Mouse (Mus musculus): ENCODE measurements at regions not wholly inside any gene's neighbourhood (a gene's known extent, or its start where the extent isn't known, plus 50 kb on each side); places are given as distances from the start of the nearest gene placed in this dataset.

DNA sequence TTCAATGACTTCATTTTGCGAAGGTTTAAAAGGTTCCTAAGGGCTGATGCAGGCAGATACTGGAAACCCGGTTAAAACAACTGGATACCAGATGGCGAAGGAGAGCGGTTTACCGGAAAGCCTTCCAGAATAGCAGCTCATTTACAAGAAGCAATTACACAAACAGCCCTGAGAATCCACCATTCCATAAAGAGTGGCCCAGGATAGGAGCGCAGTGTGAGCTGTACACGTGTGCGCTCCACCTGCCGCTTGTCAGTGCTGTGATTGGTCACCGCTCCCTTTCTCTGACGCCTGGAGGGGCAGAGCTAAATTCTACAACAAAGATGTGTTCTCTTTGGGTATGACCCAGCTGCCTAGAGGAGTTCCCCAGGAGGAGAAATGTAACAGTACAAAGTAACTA is 249.5 kb upstream of the Runx1 start:
- DNase-seq (ENCODE audit: low spot score): no peak

DNA sequence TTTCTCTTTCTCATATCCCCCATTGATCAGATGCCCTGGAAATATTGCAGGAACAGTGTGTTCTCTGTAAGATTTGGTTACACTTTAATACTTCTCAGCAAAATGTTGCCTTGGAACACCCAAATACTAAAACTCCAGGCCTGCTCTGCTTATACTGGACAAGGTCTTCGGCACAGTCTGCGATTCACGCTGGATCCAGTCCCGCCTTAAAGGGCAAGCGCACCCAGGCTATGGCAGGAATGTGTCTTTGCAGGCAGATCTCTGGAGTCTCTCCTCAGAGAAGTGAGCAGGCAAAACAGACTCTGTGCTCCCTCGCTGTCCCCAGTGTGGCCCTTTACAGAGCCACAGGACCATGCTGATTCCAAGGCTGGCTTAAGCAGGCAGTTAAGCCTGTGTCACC is 246.2 kb upstream of the Runx1 start:
- DNase-seq (ENCODE audit: low spot score): peak; percentile 68

DNA sequence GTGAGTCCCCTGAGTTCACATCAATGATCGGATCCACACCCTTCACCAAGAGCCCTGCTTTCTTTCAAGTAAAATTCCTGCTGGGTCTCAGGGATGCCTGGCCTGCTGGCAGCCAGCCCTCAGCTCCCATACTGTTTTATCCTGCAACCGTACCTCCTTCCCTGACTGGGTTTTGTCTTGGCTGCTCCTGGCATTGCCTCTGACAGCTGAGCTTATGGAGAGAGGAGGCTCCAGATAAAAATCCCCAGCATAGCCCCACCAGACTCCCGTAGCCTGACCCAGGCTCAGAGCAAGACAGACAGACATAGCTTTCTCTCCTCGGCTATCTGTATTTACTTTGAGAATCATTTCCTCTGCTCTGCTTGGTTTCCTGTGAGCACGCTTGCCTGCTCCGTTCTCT is 245.8 kb upstream of the Runx1 start:
- no peak for DNase-seq (ENCODE audit: low spot score)

DNA sequence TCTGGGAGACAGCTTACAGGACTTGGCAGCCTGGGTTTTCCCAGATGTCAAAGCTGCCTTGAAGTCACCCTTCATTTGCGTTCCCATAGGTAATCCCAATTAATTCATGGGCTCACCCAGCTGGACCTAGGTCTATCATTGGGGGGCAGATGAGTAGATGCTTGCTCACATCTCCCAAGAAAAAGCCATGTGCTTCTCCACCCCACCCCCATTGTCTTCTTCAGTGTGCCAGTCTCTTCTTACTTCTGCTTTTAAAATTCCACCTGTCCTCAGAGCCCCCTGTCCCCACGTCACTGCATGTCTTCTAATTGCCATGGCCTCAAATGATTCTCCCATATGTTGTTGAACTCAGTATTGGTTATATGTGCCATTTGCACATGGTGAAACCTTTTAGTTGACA is 240.9 kb upstream of the Runx1 start:
- DNase-seq (ENCODE audit: low spot score): no peak

DNA sequence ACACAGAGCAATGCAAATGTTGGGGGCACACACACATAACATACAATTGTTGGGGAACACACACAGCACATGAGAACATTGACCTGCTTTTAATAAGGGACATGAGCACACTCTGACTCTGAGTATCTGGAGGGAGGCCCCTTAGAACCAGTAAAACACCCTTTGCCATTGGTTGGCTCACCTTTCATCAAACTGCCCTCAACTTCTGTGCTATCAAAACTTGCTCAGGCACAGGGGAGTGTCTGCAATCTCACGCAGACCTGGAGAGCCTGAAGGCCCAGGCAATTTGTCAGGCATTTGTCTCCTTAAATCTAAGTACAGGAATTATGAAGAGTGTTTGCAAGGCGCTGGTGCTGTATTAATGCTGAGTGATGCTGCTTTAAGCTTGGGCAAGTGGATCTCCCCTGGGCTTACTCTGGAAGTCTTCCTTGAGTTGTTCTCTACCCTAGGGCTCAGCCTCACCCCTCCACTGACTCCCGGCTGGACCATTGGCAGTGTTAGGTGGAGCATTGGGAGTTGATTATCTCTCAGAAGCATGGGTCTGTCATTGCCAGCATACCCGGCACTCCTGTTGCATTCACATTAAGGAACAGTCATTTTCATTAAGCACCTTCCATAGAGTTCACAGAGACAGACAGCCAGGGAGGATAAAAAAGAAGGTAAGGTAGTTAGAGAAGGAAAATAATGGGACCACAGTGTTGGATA is 235.7 kb upstream of the Runx1 start:
- DNase-seq (ENCODE audit: low spot score): no peak

DNA sequence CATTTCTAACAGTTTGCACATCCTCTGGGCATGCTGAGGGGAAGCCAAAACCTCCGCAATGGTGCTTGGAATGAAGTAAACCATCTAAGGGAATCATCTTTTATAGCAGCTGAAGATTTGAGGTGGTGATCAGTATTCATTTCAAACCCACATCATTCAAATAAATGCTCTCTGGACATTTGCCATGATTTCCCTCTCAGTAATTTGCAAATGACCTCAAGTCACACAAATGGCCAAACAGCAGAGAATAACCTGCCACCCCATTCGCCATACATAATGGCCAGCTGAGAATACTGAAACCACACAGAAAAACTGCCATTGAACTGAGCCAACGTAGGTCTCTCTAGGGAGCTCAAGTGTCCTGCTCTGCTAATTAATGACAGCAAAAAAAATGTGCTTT is 230.3 kb upstream of the Runx1 start:
- no peak for DNase-seq (ENCODE audit: low spot score)

DNA sequence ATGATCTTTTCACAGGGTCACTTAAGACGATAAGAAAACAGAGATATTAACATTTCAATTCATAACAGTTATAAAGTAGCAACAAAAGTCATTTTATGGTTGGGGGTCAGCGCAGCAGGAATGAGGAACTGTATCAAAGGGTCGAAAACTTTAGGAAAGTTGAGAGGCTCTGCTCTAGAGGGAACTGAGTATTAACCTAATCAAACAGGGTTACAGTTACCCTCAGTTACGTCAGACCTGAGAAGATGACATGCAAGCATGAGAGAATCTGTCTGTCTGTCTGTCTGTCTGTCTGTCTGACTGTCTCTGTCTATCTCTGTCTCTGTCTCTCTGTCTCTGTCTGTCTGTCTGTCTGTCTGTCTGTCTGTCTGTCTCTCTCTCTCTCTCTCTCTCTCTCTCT is 229.6 kb upstream of the Runx1 start:
- no peak for DNase-seq (ENCODE audit: low spot score)

DNA sequence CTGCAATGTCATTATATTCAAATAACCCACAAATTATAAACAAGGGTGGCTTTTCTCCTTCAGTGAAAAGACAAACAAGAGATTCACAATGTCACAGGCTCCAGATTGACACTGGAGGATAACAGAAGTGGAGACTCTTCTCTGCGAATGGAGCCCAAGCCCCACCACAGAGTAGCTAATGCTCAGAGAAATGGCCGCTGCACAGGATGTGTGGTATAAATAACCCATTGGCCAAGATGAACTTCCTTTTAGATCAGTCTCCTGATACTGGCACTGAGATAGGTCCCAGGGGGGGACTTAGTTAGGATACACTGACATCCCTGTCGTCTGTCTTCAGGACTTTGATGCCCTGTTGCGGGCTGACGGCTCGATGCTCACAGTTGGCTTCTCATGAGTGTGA is 225.3 kb upstream of the Runx1 start:
- no peak for DNase-seq (ENCODE audit: low spot score)

DNA sequence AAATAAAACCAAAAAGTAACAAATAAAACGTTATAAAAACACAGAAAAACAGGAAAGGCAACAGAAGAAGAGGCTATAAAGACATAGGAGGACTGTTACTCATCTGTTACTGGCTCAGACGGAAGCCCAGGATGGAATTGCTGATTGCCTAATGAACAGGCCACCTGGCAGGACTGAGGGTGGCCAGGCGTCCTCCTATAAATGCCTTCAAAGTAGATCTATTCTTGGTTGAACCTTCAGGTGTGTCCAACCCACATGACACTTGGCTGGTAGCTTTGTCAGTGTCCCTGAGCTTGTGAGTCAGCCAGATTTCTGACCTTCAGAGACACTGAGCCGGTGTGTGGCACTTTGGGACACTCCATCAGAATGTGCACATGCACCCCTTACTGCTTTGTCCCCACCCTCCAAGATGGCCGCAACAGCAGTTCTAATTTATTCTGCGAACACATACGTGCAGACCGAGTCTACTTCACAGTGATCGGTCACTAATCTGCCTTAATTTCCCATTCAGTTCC is 222.5 kb upstream of the Runx1 start:
- no peak for DNase-seq (ENCODE audit: low spot score)

DNA sequence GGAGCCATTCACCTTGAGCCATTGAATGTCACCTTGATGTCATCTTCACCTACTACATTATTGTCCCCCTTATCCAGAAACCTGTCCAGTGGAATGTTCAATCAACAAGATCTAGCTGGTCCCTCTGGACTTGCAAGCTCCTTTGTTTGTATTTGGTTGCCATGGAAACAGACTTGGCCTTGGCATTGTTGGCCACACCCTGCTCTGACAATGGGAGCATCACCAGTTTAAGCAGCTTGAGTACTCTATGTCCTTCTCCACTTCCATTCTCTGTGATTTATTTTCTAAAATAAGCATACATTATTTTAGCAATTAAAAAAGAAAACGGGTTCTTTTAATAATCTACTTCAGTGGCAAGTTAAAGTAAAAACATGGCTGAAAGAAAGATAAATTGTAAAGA is 221.6 kb upstream of the Runx1 start:
- DNase-seq (ENCODE audit: low spot score): no peak

DNA sequence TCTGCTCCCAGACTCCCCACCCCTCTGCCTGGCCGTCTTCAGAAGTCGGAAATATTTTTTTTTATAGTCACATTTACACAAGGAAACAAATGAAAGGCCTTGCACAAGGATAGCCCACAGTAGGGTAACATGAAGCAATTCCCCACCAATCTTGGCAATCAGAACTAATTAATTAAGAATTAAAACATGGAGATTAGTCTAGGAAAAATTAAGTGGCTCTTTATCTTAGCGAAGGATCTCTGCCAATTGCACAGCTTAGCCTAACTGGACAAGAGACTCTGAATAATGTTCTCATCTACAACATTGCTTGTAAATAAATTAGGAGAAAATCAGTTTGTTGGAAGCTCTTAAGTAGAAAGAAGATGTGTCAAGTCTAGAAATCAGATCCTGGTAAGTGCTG is 220.3 kb upstream of the Runx1 start:
- no peak for DNase-seq (ENCODE audit: low spot score)

DNA sequence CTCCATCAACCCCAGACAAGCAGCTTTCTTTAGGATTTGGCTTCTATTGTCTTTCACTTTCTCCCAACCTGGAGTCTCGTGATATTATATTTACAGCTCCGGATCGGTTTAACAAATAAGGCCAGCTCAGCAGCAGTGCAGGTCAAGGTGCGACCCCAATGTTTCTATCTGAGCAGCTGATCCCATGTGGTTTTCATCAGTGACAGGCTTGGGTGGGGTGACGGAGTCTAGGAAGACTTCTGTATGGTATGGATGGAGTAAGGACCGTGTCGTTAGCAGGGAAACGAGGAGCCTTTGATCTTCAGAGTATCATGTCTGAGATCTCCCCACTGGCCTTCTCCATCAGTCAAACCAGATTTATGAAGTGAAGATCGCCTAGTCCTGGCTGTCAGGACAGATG is 217.4 kb upstream of the Runx1 start:
- DNase-seq (ENCODE audit: low spot score): no peak

DNA sequence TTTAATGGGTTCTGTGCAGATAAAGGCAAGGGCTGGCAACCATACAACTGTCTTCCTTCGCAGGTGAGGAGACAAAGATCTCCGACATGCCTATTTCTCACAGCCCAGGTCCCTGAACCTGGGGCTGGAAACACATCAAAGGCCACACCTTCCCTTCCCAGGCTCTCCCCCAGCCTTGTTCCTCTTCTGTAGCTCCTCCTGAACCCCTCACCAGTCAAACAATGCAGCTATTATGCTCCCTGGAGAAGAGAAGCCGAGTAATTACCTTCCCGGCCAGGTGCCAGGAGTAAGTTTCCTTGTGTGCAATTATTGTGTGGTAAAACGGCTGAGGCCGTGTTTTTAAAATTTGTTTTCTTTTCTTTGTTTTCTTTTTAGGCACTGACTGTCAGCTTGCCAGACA is 217.0 kb upstream of the Runx1 start:
- no peak for DNase-seq (ENCODE audit: low spot score)

DNA sequence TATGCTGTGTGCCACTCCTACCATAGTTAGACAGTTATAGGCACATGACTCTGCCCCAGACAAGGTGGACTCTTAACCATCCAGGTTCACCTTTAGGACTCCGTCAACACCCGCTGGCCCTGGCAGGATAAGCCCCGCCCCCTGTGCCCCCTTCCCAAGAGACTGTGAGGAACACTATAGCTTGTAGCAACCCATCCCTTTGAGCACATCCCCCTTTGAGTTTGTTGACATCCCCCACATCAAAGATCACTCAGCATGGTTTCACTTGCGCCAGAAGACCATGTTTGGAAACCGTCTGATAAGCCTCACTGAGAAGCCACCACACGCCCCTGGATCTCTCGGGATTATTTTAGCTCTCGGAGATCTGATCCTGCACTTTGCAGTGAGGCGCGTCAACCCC is 216.5 kb upstream of the Runx1 start:
- DNase-seq (ENCODE audit: low spot score): no peak

DNA sequence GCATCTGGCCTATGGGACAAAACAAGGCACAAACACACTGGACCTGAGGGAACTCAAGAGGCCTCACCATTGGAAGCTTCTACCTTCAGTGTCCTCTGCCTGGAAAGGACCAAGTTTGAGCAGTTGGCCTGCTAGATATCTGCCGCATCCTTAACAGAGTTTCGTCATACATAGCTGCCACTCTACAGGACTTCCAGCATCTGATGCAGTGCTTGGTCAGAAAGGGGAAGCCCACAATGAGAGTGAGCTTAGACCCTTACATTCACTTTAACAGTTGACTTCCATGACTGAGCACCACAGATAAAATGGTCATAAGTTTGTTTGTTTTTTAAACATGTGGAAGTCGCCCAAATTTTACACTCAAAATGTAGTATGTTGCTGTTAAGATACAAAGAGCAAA is 215.9 kb upstream of the Runx1 start:
- no peak for DNase-seq (ENCODE audit: low spot score)

DNA sequence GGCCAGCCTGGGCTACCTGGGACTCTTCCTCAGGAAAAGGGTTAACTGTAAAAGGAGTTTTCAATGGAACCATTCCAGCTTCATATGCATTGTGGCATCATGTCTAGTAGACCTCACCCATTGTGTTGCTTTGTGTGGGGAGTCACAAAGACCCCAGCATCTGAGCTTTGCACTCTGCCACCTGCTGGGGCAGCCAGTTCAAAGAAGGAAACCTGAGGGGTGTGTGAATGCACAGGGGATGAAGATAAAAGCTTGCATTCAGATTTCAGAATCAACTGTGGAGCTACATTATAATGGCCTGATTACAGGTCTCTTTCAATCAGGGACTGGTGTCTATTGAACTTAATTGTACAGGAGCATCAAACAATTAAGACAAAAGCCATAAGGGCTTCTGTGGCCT is 215.4 kb upstream of the Runx1 start:
- DNase-seq (ENCODE audit: low spot score): no peak

DNA sequence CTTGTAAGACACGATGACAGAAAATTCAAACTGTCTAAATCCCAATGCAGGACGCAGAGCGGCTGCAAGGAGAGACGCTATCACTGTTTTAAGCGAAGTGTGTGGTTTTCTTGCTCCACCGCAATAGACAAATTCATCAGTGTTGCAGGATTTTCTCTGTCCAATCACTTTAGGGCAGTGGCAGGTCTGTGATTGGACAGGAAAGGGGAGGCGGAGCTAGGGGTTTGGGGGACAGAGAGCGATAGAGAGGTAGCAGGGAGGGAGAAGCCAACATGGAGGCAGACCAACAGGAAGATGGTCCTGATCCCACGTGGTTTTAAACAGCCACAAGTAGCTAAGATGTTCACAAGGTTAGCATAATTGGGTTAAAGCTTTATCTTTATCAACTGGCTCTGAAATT is 209.7 kb upstream of the Runx1 start:
- DNase-seq (ENCODE audit: low spot score): no peak

DNA sequence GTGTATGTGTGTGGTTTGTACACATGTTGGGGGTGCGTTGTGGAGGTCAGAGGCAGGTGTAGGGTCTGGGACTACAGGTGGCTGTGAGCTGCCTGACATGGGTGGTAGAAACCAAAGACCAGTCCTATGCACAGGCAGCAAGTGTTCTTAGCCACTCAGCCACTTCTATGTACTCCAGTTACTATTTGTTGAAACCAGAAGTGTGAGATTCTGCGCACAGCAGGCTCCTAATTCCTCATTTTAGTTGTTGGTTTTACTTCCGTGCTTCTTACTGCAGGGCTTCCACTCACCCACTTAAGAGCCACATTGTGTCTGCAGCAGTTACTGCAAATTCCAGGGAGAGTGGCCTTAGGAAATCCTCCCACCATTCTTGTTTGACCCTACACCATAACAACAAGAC is 208.0 kb upstream of the Runx1 start:
- peak; percentile 27 for DNase-seq (ENCODE audit: low spot score)

DNA sequence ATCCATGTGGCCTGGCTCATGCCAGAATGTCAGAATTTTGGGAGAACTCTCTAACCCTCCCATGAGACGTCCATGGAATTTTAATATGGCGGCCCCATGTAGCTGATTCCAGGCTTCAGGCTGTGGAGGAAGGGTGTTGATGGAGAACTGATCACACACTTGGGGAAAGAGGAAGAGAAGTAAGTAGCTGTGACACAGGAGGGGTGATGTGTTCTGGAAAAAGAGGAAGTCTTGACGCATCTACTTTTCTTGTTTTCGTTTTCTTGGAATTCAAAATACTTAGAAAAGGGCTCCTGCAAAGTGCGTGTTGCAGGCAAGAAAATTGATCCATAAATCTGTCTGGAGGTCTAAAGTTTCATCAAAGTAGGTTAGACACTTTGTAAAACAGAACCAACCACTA is 205.7 kb upstream of the Runx1 start:
- DNase-seq (ENCODE audit: low spot score): peak; percentile 10

DNA sequence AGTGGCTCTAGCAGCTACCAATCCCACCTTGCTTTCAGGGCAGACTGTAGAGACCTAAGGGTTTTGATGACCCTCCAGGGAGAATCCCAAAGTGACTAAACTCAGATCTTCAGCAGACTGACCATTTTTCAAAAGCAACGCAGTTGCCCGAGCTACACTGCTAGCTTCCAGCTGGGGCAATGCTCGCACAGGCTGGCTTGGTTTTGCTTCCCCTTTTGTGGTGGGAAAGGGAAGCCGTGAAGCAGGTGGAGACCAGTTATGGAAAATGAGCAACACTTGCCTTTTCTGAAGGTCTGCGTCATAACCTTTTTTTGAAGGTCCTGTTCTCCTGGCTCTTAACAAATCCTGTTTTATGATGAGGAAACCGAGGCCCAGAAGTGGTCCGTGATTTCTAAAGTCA is 202.7 kb upstream of the Runx1 start:
- DNase-seq (ENCODE audit: low spot score): peak; percentile 36

DNA sequence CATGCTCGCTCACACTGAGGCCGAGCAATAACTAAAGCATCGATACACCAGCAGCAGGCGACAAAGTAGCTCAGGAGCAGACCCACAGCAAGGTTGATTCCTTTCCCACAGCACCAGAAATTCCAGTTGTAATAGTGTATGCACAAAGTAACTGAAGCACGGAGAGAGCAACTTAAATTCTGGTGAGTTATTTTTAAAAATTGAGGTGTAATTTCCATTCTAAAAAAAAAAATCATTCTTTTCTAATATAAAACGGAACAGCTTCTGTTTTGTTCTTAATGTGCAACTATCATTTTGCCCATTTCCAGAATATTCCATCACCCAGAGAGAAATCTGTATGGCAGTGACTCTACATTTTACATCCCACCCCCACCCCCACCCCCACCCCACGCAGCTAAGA is 202.1 kb upstream of the Runx1 start:
- no peak for DNase-seq (ENCODE audit: low spot score)

DNA sequence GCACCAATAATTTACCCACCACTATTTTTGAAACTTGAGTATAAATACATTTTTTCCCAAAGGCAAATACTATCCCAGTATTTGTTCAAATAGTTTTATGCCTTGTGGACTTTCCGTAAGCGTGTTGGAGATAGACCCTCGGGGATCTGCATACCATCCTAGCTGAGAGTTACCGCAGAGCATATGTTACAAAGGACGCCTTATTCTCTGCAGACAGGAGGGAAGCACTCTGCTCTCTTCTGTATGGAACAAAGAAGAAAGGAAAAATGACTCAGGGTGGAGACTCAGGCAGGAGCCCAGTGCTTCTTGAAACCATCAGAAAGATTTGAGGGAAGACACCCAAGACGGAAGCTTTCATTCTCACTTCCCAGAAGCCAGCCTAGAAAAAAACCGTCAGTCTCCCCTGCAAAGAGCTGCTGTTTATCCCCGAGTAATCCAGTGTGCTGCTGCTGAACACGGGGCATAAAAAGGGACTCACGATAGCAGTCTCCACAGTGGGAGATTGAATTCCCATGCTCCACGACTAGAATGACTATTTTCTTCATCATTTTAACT is 200.2 kb upstream of the Runx1 start:
- DNase-seq (ENCODE audit: low spot score): no peak

DNA sequence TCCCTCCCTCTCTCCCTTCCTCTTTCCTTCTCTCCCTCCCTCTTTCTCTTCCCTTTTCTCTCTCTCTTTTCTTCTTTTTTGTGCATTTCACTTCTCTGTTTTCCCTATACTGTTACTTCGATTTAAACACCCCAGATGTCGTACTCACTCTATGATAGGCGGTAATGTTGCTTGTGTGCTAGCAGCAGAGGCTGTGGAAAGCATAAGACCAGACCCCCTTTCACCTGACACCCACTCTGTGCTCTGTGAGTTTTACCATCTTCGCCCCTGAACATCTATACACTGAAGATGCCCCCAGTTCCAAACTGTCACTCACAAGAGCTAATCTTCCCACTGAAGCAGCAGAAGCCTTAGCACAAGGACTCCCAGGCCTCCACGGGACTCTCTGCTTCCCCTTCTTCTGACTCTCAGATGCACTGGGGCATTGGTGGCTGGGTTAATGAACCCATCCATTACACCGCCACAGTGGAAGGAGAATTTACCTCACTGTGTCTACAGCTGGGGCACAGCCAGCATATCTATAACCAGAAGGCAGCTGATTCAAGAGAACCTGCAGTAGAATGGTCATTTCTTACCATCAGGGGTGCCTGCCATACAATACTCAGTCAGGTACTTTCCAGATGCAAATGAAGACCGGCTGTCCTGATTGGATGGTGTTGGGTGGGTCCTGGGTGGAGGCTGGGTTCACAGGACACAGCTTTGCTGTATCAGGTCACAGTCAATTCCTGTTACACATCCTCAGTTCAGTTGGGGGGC is 194.0 kb upstream of the Runx1 start:
- DNase-seq (ENCODE audit: low spot score): no peak

Measured in heart, adult 8-10 months (tissue).